Mouse (Mus musculus) thymus, postnatal 36 days (tissue): ENCODE measurements around the gene Lins1.

Experiments
- DNase-seq, 2 experiments: peaks; one replicate each; pipeline ENCODE4 v3.0.0; 2022; ENCODE audit warnings: mixed read lengths in 2 of 2

The Lins1 gene

DNA sequence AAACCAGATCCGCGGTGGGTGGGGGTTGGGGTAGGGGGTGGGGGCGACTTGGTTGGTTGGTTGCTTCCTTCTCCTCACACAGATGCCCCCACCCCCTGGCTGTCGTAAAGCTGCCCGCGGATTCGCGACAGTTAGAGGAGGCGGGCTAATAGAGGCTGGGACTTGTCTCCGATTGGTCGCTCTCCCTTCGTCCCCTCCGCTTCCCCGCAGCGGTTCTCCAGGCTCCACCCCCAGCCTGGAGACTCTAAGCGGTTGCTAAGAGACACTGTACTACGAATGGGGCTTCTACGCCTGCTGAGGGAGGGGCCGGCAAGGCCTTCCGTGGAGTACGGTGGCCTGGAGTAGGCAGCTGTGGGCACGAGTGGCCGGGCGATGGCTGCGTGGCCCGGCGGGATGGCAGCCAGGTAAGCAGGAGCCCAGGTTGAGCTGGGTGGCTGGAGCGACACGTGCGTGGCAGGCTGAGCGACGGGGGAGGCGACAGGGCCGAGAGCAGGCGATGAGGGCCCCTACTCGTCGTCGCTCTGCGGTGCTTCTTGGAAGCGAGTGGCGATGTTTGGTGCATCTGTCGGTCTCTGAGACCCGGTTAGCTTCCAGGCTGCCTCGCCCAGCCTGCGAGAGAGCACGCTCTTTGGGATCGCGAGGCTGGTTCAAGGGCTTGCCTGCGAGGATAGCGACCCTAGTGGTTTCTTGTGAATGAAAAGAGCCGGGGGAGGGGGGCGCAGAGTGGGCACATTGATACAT, at the start of gene Lins1:
TSS of gene Lins1 (plus strand) at position 270 of the 741 bp plus-strand sequence.
- DNase-seq, result peak; percentile 97 to 99

DNA sequence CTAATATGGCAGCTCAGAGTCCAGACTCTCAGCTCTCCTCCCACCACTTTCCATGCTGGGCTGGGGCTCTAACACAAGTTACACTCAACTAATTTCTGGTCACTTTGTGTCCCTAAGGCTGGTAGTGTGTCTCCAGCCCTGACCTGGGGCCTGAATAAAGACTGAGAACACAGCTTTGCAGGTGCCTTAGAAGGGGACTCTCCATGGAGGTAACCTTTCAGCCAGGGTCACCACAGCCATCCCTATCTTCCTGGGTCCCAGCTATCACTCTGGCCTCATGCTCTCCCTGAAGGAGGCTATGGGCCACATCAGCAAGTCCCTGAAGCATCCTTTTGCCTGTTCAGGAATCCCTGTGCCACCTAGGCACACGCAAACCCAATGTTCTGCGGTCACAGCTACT, 44.0 kb upstream of the Lins1 start:
- no peak for DNase-seq

- DNase-seq, result no peak
Observed at GRCm38 (mm10) chr7:66649181-66649580, 40.5 kb upstream of the Lins1 start.

- no peak for DNase-seq
Observed at GRCm38 (mm10) chr7:66650883-66651282, 38.8 kb upstream of the Lins1 start.

GRCm38 (mm10) chr7:66652216-66652615, 37.5 kb upstream of the Lins1 start:
- peak; percentile 16 to 39 for DNase-seq

GRCm38 (mm10) chr7:66653596-66653995, 36.1 kb upstream of the Lins1 start:
- DNase-seq, result no peak

DNA sequence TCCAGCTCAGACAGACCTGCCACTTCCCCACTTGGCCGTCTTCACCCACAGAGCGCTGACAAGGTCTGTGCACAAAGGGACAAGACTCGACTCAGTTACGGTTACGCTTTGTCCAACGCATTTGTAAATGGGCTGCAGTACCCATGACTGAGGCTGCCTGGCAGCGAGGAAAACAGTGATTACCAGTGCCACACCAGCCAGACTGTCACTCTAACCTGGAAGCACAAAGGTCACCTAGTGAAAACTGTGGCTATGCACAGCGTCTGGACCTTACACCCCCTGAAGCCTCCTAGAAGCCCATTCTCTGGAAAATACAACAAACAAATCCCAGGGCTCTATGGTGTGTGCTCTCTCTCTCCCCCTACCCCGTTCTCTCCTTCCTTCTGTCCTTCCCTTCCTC, 34.2 kb upstream of the Lins1 start:
- DNase-seq, result no peak

GRCm38 (mm10) chr7:66660291-66660690, 29.4 kb upstream of the Lins1 start:
- DNase-seq, result no peak

GRCm38 (mm10) chr7:66660972-66661371, 28.7 kb upstream of the Lins1 start:
- no peak for DNase-seq

DNA sequence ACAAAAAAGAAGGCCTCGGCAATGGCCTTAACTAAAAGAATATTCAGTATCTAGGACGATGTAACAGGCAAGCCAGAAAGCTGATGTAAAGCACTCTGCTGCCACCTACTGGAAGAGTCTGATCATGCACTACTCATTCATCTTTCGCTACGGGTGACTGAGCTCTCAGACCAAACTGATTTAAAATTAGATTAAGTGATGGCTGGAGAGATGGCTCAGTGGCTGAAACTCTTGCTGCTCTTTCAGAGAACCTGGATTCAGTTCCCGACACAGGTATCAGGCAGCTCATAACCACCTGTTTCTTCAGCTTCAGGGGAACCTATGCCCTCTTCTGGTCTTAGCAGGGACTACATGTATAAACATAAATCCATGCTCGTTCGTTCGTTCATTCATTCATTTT, 28.1 kb upstream of the Lins1 start:
- peak; percentile 32 to 50 for DNase-seq

DNA sequence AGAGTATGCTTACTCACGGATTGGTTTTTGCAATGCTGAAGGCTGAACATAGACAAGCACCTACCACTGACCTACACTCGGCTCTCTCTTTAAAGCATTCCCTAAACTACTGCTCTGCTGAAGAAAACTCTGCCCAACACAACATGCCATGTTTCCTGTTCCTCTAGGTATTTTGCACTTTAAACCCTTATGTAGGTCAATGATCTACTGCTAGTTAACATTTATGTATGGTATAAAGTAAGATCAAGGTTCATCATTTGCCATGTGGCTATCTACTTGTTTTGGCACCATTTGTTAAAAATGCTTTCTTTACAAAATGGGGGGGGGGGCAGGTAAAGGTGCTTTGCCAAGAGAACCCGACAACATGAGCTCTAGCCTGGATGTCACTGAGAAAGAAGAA, 26.1 kb upstream of the Lins1 start:
- no peak for DNase-seq

GRCm38 (mm10) chr7:66667064-66667463, 22.6 kb upstream of the Lins1 start:
- DNase-seq, result no peak

DNA sequence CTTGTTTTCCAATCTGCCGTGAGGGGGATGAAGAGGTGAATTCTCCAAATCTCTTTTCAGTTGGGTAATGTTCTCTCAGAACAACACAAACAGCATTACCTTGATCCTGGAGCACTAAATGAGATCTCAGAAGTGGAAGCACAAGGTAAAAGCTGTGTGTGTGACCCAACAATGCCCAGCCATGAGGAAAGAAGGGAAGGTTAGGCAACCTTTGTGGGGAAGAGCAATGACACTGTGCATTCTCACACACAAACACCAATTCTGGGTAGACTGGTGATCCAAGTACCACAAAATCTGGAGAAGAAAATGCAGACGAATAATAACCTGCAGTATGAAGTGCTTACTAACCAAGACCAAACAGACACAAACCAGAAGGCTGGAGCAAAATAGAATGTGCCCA, 13.9 kb upstream of the Lins1 start:
- no peak for DNase-seq

GRCm38 (mm10) chr7:66682119-66682863, 7.4 kb upstream of the Lins1 start:
- DNase-seq, result no peak

DNA sequence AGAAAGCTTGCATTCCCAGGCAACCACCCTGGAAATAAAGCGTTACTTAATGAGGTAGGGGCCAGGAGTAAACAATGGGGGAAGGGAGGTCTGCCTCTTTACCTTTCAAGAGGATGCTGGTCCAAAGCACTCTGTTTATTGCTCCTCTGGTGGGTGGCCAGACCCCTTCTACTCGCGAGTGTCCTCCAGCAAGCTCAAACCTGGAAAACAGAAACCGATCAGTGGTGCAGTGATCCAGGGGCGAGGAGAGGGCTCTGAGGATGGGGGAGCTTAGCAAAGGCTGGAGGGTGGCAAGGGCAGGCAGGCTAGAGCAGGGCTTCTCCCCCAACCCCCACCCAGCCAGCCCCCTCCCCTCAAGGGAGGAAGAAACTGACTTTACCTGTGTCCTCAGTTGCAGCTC, 968 bp upstream of the Lins1 start:
- no peak for DNase-seq

GRCm38 (mm10) chr7:66689294-66689619, 432 bp upstream of the Lins1 start, which contains the start of gene Asb7:
Gene Asb7, minus strand, starts transcription at chr7:66689596.
- DNase-seq, result no peak

GRCm38 (mm10) chr7:66694467-66694866, 4.8 kb downstream of the Lins1 start:
- no peak for DNase-seq

DNA sequence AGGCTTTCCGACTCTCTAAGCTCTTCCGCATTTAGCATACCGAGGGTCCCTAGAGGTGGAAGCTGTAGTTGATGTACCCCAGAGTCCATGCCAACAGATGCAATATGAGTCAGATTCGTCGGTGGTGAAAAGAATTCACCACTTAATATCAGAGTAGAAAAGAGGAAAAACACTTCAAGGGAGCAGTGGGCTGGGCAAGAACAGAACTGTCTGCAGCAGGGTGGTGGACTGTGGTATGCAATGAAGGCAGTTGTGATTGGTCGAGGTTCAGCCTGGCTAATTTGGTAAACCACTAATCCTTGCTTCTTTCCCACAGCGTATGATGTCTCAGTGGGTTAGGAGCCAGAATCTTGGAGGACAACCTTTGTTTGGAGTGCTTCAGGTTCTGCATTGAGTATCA, 13.0 kb downstream of the Lins1 start:
- no peak for DNase-seq

DNA sequence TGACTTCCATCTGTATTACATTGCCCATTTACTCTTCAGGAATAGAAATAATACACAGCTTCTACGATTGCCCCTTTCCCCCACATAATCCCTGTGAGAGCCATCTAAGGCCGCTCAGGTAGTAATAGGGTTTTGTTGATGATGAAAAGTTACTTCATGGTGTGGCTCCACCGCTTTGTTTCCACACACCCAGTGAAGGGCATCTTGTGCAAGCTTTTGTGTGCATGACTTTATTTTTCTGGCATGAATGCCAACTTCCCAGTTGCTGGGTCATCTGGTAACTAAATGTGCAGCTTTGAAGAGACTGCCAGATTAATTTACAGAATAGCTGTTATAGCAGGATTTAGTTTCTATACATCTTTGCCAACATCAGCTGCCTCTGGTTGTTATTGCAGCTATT, 14.9 kb downstream of the Lins1 start:
- DNase-seq, result no peak

DNA sequence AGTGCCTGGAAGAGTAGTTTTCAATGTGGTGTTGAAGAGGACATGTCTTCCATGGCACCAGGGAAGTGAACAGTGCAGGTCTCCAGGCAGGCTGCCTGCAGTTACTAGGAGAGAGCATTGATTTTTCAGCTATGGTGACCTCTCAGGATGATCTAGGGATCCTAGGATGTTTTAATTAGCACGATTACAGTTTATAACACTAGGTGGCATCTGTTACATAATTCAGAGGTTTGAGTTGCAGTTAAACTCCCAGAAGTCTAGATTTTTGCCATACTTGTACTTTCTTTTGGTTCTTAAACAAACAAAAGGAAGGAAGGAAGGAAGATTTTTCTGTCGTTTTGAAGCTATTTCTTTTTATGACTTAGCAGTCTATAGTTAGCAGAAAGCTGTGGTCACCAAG, 21.5 kb downstream of the Lins1 start:
- DNase-seq, result no peak

- DNase-seq, result no peak
Observed at GRCm38 (mm10) chr7:66724514-66724913, 34.8 kb downstream of the Lins1 start.

DNA sequence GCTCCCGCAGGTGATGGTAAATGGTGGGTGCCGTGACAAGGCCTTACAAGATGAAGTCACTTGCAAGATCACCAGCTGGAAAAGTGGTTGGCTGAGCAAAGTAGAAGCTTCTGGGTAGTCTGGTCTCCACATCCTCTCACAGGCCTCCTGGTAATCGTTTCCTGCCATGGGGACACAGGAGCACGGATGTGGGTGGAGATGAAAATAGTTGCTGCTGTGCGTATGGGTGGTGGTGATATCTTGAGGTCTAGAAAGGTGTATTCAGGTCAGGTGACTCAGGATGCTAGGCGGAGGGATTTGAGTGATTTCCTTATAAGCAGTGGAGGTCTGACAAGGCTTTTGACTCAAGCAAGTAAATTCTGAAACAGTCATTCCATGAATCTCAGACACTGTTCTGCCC, 35.3 kb downstream of the Lins1 start:
- DNase-seq, result peak; percentile 8 to 16

- DNase-seq, result no peak
Observed at GRCm38 (mm10) chr7:66728072-66728471, 38.4 kb downstream of the Lins1 start.

DNA sequence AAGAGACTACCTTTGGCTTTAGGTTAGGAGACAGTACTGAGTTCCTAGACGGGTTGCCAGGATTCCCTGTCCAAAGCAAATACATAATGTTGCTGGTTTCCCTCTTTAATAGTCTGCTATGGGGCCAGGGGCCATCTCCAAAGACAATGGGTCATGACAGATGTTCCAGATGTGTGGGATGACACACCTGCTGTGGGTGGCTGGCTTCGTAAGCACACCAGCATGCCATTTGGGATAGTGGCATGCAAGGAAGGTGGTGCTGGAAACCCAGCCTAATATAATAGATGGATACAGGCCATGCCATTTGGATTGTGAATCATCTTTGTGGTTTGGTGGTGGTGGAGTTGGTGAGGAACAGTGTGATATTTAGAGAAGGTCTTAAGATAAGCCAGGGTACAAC, 39.5 kb downstream of the Lins1 start:
- no peak for DNase-seq

GRCm38 (mm10) chr7:66733431-66733830, 43.7 kb downstream of the Lins1 start:
- no peak for DNase-seq
